Mouse (Mus musculus) intestine, embryonic 16.5 days (tissue): ENCODE measurements around the gene Plekha1. TPM values are rescaled to one million over a fixed set of nuclear protein-coding genes. Genes with fewer than 3 reads are reported as not detected.

Experiments
- ATAC-seq: fragments of 200-750 bp; cut with Nextera tagmentation; 2 replicates; pipeline ENCODE4 v1.8.0; 2017; ENCODE audit warnings: moderate TSS enrichment, moderate library complexity
- H3K27ac ChIP-seq: fragments of 300-500 bp; sonication (generic); 2 replicates; pipeline ENCODE4 v1.5.1; 2014; ENCODE audit warnings: mild to moderate bottlenecking, low read length
- H3K27me3 ChIP-seq: fragments of 300-500 bp; sonication (generic); replicated peaks from 2 replicates; pipeline ENCODE4 v1.6.1; 2014; ENCODE audit warnings: low read length, control low read depth, mixed read lengths; ENCODE audit not compliant: control insufficient read depth, insufficient read depth
- H3K36me3 ChIP-seq: fragments of 300-500 bp; sonication (generic); 2 replicates; pipeline ENCODE4 v1.6.1; 2014; ENCODE audit warnings: low read length, control low read depth; ENCODE audit not compliant: control insufficient read depth, insufficient read depth
- H3K4me1 ChIP-seq: fragments of 300-500 bp; sonication (generic); 2 replicates; pipeline ENCODE4 v1.6.1; 2014; ENCODE audit warnings: low read length, control low read depth, mixed read lengths; ENCODE audit not compliant: control insufficient read depth, insufficient read depth
- H3K4me2 ChIP-seq: fragments of 300-500 bp; sonication (generic); 2 replicates; pipeline ENCODE4 v1.6.1; 2014; ENCODE audit warnings: low read depth, low read length, control low read depth
- H3K4me3 ChIP-seq: fragments of 300-500 bp; sonication (generic); 2 replicates; pipeline ENCODE4 v1.5.1; 2014; ENCODE audit warnings: mild to moderate bottlenecking, low read length
- H3K9ac ChIP-seq: fragments of 300-500 bp; sonication (generic); 2 replicates; pipeline ENCODE4 v1.6.1; 2014; ENCODE audit warnings: low read depth, low read length
- H3K9me3 ChIP-seq: fragments of 300-500 bp; sonication (generic); 2 replicates; pipeline ENCODE4 v1.6.1; 2016; ENCODE audit warnings: low read length, control low read depth; ENCODE audit not compliant: control insufficient read depth
- WGBS: fragments of 180-500 bp; shearing (Covaris S2); extraction: QIAGEN DNeasy Blood & Tissue Kit; methylation state at CpG from one replicate; pipeline ENCODE4 v1.1.7; 2014; 5-methylcytosine and 5-hydroxymethylcytosine counted together
- polyA plus RNA-seq: library from polyadenylated mRNA; unstranded; fragments of >200 nt; fragmentation: Nextera tagmentation; extraction: Ambion mirVana; gene quantifications from 2 replicates; pipeline ENCODE4 v1.2.1, GENCODE M21; 2015

Plekha1 gene
- polyA plus RNA-seq, 1 experiment from 2014 or later: 39.0 TPM

GRCm38 (mm10) chr7:130884161-130884560 is 18.6 kb downstream of the Plekha1 start:
- H3K27me3 ChIP-seq: no peaks in the 10 kb centered on the region
- H3K9me3 ChIP-seq: no peaks in the 10 kb centered on the region
- no peak overlapping the region for H3K4me3 ChIP-seq
- no peak for ATAC-seq
- H3K4me2 ChIP-seq: no peak overlapping the region
- no peaks in the 10 kb centered on the region; the same call in 1 of the 2 replicates for H3K36me3 ChIP-seq
- no peaks in the 10 kb centered on the region for H3K4me1 ChIP-seq
- 93% methylated on average over 2 of the region's 2 CpGs for WGBS
- no peak overlapping the region for H3K9ac ChIP-seq
- H3K27ac ChIP-seq: no peak overlapping the region

GRCm38 (mm10) chr7:130886246-130886645 is 20.7 kb downstream of the Plekha1 start:
- Histone ChIP-seq H3K27ac (no peak overlapping the region), H3K4me3 (no peak overlapping the region), H3K9ac (no peak overlapping the region), H3K4me2 (no peak overlapping the region), H3K9me3 (no peaks in the 10 kb centered on the region), H3K36me3 (no peaks in the 10 kb centered on the region; the same call in 1 of the 2 replicates), H3K4me1 (no peaks in the 10 kb centered on the region), H3K27me3 (no peaks in the 10 kb centered on the region)
- ATAC-seq: no peak
- WGBS: 72% methylated on average over 3 of the region's 3 CpGs

- Histone ChIP-seq H3K9me3 (no peaks in the 10 kb centered on the region), H3K4me1 (no peaks in the 10 kb centered on the region), H3K36me3 (no peaks in the 10 kb centered on the region; the same call in 1 of the 2 replicates), H3K27ac (no peak overlapping the region), H3K9ac (no peak overlapping the region), H3K27me3 (no peaks in the 10 kb centered on the region), H3K4me3 (no peak overlapping the region), H3K4me2 (no peak overlapping the region)
- ATAC-seq: no peak
- 49% methylated on average over 3 of the region's 3 CpGs for WGBS
Observed at GRCm38 (mm10) chr7:130887946-130888345, 22.4 kb downstream of the Plekha1 start.

GRCm38 (mm10) chr7:130890871-130891270 is 25.3 kb downstream of the Plekha1 start:
- 0 out of 2 replicates have a peak, but pooled peaks cover 2% of the 10 kb centered on the region for H3K36me3 ChIP-seq
- H3K27ac ChIP-seq: no peak overlapping the region
- H3K4me1 ChIP-seq: no peaks in the 10 kb centered on the region
- ATAC-seq: no peak
- H3K4me2 ChIP-seq: no peak overlapping the region
- 30% methylated on average over 2 of the region's 2 CpGs for WGBS
- H3K9ac ChIP-seq: no peak overlapping the region
- no peaks in the 10 kb centered on the region for H3K9me3 ChIP-seq
- H3K4me3 ChIP-seq: no peak overlapping the region
- no peaks in the 10 kb centered on the region for H3K27me3 ChIP-seq

GRCm38 (mm10) chr7:130892973-130893372 is 27.4 kb downstream of the Plekha1 start:
- Histone ChIP-seq H3K4me3 (no peak overlapping the region), H3K27me3 (no peaks in the 10 kb centered on the region), H3K9me3 (no peaks in the 10 kb centered on the region), H3K9ac (no peak overlapping the region), H3K4me1 (no peaks in the 10 kb centered on the region), H3K27ac (no peak overlapping the region), H3K4me2 (no peak overlapping the region), H3K36me3 (peaks cover 6% of the 10 kb centered on the region; the same call in 1 of the 2 replicates)
- WGBS: 74% methylated on average over 6 of the region's 6 CpGs
- no peak for ATAC-seq

- H3K9ac ChIP-seq: no peak overlapping the region
- ATAC-seq: no peak
- H3K9me3 ChIP-seq: no peaks in the 10 kb centered on the region
- H3K36me3 ChIP-seq: peaks cover 6% of the 10 kb centered on the region; the same call in 1 of the 2 replicates
- H3K4me1 ChIP-seq: no peaks in the 10 kb centered on the region
- H3K4me2 ChIP-seq: no peak overlapping the region
- H3K27ac ChIP-seq: no peak overlapping the region
- 82% methylated on average over 9 of the region's 9 CpGs for WGBS
- no peaks in the 10 kb centered on the region for H3K27me3 ChIP-seq
- H3K4me3 ChIP-seq: no peak overlapping the region
Observed at GRCm38 (mm10) chr7:130894931-130895617, 29.5 kb downstream of the Plekha1 start.

GRCm38 (mm10) chr7:130895618-130895945 is 30.0 kb downstream of the Plekha1 start:
- H3K9ac ChIP-seq: no peak overlapping the region
- ATAC-seq: no peak
- peaks cover 6% of the 10 kb centered on the region; the same call in 1 of the 2 replicates for H3K36me3 ChIP-seq
- H3K4me3 ChIP-seq: no peak overlapping the region
- no peaks in the 10 kb centered on the region for H3K27me3 ChIP-seq
- H3K4me1 ChIP-seq: no peaks in the 10 kb centered on the region
- no peak overlapping the region for H3K4me2 ChIP-seq
- no peak overlapping the region for H3K27ac ChIP-seq
- H3K9me3 ChIP-seq: no peaks in the 10 kb centered on the region
- 84% methylated on average over 2 of the region's 2 CpGs for WGBS

- no peak overlapping the region for H3K4me3 ChIP-seq
- no peak for ATAC-seq
- 83% methylated on average over 3 of the region's 3 CpGs for WGBS
- no peak overlapping the region for H3K27ac ChIP-seq
- no peak overlapping the region for H3K4me2 ChIP-seq
- H3K27me3 ChIP-seq: no peaks in the 10 kb centered on the region
- no peaks in the 10 kb centered on the region for H3K9me3 ChIP-seq
- H3K36me3 ChIP-seq: peaks cover 6% of the 10 kb centered on the region; the same call in 1 of the 2 replicates
- H3K9ac ChIP-seq: no peak overlapping the region
- no peaks in the 10 kb centered on the region for H3K4me1 ChIP-seq
Observed at GRCm38 (mm10) chr7:130896064-130896463, 30.5 kb downstream of the Plekha1 start.

- Histone ChIP-seq H3K4me3 (no peak overlapping the region), H3K9me3 (no peaks in the 10 kb centered on the region), H3K9ac (no peak overlapping the region), H3K4me1 (no peaks in the 10 kb centered on the region), H3K36me3 (peaks cover 6% of the 10 kb centered on the region; the same call in 1 of the 2 replicates), H3K27me3 (no peaks in the 10 kb centered on the region), H3K4me2 (no peak overlapping the region), H3K27ac (no peak overlapping the region)
- no peak for ATAC-seq
- 93% methylated on average over 10 of the region's 10 CpGs for WGBS
Observed at GRCm38 (mm10) chr7:130897201-130897600, 31.6 kb downstream of the Plekha1 start.

- no peak overlapping the region for H3K4me2 ChIP-seq
- H3K4me3 ChIP-seq: no peak overlapping the region
- peaks cover 6% of the 10 kb centered on the region; the same call in 1 of the 2 replicates for H3K36me3 ChIP-seq
- no peaks in the 10 kb centered on the region for H3K27me3 ChIP-seq
- H3K27ac ChIP-seq: no peak overlapping the region
- no peaks in the 10 kb centered on the region for H3K4me1 ChIP-seq
- H3K9me3 ChIP-seq: no peaks in the 10 kb centered on the region
- no peak overlapping the region for H3K9ac ChIP-seq
- 82% methylated on average over 4 of the region's 4 CpGs for WGBS
- no peak for ATAC-seq
Observed at GRCm38 (mm10) chr7:130898373-130898772, 32.8 kb downstream of the Plekha1 start.
